Mouse (Mus musculus) embryo, embryonic 10.5 days (tissue): ENCODE results near the gene Adam15.

Experiments used
- DNase-seq: peaks from one replicate; pipeline ENCODE4 v3.0.0-alpha.2; 2015; ENCODE audit warnings: low spot score

Gene Adam15

GRCm38 (mm10) chr3:89351271-89351670, 1.5 kb upstream of the Adam15 start:
- no peak for DNase-seq

GRCm38 (mm10) chr3:89348911-89349868, 606 bp downstream of the Adam15 start:
- peak; percentile 64 for DNase-seq

GRCm38 (mm10) chr3:89347916-89348315, 1.9 kb downstream of the Adam15 start:
- DNase-seq: no peak

GRCm38 (mm10) chr3:89346815-89347540, 2.8 kb downstream of the Adam15 start:
- DNase-seq: no peak

- DNase-seq: no peak
Measured at GRCm38 (mm10) chr3:89343279-89343678, 6.5 kb downstream of the Adam15 start.

- DNase-seq: no peak
Measured at GRCm38 (mm10) chr3:89341794-89342193, 8.0 kb downstream of the Adam15 start.

- peak; percentile 94 for DNase-seq
Measured at GRCm38 (mm10) chr3:89340465-89340864, 9.3 kb downstream of the Adam15 start.

GRCm38 (mm10) chr3:89339416-89339815, 10.4 kb downstream of the Adam15 start:
- DNase-seq: peak; percentile 90

DNA sequence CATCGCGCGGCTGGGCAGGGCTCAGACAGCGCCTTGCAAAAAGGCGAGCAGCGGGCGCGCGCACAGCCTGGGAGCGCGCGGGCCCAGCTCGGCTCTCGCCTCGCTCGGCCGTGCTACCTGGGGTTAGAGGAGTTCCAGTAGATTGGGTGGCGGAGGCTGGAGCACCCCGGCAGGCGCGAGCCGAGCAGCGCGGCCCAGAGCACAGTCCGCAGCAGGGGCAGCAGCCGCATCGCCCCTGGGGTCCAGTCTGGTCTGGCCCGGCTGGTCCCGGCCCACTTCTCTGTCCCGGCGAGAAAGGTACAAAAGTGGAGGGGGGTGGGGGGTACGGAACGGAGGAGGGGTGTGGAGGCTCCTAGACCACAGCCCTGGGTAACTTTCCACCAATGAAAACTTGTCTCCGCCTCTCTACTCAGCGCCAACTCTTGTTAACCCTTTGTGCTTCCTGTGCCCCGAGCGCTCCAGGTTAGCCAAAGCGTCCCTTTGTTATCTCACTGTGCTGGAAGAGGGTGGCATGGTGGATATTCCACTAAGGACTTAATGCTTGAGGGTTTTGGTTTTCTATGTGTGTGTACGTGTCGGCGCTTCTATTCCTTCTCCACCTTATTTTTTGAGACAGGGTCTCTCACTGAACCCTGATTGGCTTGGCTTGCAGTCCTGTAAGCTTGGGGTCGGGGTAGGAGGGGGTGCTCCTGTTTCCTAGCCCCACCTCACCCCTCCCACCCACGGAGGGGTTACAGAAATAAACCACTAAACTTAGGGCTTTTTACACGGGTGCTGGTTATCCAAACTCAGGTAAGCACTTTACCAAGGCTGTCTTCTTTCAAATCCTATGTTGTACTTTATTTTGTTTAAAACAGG, 11.8 kb downstream of the Adam15 start, which contains the start of gene Efna4:
Efna4 (minus strand) TSS at position 308 of the 858 bp plus-strand sequence.
- DNase-seq: peak; percentile 90

- DNase-seq: peak; percentile 64
Measured at GRCm38 (mm10) chr3:89337062-89337720, 12.6 kb downstream of the Adam15 start.

DNA sequence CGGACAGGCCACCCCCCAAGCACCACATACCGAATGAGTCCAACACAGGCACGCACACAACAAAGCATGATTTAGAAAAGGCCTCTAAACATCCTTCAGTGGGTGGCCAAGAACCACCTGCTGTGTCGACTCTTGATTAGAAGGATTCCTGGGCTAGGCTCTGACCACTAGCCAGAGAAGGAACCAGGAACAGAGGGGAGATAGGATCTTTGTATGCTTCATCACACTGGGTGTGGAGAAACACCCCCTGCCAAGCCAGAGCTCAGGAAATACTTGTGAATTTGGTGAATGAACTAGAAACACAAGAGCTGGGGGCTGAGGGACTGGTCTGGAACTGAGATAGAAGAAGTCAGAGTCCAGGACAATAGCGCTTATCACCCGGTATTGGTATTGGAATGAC, 13.3 kb downstream of the Adam15 start:
- no peak for DNase-seq

- no peak for DNase-seq
Measured at GRCm38 (mm10) chr3:89333053-89333452, 16.7 kb downstream of the Adam15 start.

DNA sequence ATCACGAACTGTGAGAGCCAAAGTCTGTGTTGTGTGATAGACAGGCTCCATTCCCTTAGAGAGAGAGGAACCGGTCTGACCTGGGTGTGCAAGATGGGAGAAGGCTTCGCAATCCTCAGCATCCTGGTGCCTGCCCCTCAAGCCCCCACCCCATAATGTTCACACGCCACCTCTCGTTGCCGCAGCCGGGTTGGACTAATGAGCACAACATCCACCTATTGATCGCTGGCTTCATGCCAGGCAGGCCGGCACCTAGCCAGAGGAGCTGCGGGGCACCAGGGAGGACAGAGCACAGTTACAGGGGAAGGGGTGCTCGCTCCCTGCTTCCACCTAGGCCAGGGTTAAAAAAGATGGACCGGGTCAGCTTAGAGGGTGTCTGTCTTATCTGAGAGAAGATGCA, 17.3 kb downstream of the Adam15 start:
- DNase-seq: no peak

DNA sequence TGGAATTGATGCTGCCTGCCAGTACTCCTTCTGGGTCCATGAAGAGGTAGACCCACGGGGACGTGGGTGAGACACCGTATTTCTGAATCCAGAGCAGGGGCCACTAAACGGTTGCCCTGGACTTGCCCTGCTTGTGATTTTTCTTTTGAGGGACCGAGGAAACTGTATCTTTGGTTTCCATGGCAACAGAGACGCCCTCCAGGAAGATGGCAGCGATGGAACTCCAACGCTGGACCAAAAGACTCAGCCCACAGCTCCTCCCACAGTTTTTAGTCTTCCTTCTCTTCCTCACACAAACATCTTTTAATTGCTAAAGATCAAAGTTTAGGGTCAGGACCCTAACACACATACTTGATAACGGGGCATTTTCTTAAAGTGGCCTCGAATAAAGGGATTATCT, 17.8 kb downstream of the Adam15 start:
- DNase-seq: no peak

DNA sequence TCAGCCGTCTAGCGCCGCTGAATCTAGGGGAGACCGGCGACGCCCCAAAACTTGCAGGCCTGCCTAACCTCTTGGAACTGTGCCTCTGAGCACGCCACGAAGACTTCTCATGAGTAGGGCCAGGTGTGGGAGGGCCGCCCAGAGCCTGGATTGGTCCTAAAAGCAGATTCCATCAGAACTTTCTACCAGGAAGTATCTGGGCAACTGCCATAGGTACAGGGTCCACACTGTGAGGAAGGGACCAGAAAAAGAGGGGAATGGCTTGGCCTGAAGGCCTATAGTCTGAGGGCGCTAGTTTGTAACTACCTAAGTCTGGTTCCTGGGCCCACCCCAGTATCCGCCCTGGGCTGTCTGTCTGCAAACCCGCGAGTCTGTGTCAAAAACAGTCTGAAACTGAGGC, 18.2 kb downstream of the Adam15 start:
- DNase-seq: no peak

DNA sequence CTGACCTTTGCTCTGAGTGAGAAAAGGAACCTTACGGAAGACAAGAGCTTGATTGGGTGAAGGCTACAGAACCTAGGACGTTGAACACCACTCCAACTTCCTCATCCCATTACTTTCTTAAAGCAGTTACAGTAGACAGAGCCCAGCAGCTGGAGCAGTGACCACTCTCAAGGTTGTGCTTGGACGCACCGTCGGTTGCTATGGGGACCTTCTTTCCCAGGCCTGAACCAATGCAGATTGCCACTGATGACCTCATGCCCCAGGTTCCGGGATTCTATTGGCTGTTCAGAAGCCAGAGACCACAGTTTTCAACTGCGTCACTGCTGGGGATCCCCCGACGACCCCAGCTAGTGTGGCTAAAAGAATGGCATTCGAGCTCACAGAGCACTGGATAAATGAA, 18.8 kb downstream of the Adam15 start:
- DNase-seq: peak; percentile 75

DNA sequence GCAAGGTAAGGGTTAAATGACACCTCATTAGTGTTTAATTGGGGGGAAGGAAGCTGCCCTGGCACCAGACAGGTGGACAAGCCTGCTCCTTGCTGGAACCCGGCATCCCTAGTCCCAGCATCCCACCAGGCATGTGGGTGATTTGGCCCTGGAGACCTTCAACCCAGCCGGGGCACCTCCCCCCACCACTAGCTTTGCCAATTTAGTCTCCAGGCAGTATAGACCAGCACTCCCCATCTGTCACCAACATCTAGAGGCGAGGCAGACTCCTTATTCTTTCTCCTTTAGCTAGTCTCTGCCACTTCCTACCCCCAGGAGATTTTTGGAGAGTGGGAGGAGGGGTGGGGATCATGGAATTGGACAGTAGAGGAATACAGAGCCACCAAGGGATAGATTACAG, 19.4 kb downstream of the Adam15 start:
- no peak for DNase-seq

DNA sequence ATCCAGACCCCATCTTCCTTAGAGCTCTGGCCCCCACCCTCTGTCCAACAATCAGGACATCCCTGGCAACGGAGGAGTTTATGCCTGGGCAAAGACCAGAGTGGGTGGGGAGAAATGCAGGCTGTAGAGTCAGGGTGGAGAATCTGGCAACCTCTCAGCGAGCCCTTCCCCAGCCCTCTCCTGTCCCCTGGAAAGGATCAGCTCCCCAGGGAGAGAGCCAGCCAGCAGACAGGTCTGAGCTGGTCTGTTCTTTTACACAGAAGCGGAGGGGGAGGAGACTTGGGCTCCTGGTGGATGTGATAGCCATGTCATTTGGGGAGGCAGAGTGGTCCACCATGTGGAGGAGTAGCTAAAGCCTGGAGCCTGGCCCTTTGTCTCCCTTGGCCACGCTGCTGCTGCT, 21.2 kb downstream of the Adam15 start:
- DNase-seq: no peak

GRCm38 (mm10) chr3:89327371-89327870, 22.4 kb downstream of the Adam15 start:
- DNase-seq: no peak

DNA sequence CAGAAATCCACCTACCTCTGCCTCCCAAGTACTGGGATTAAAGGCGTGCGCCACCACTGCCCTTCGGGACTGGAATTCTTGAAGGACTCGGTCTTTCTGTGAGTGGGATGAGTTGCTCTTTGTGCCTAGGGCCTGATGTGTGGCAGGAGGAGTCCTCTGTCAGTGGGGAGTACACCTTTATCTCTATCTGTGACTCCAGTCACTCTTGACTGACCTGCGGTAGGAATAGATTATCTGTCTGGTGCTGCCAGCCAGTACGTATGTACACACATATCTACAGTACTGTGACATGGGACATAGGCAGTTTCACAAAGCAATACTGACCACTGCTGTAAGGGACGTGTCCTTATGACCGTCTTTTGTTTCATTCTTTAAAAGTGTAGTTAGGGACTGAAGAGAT, 23.9 kb downstream of the Adam15 start:
- no peak for DNase-seq

DNA sequence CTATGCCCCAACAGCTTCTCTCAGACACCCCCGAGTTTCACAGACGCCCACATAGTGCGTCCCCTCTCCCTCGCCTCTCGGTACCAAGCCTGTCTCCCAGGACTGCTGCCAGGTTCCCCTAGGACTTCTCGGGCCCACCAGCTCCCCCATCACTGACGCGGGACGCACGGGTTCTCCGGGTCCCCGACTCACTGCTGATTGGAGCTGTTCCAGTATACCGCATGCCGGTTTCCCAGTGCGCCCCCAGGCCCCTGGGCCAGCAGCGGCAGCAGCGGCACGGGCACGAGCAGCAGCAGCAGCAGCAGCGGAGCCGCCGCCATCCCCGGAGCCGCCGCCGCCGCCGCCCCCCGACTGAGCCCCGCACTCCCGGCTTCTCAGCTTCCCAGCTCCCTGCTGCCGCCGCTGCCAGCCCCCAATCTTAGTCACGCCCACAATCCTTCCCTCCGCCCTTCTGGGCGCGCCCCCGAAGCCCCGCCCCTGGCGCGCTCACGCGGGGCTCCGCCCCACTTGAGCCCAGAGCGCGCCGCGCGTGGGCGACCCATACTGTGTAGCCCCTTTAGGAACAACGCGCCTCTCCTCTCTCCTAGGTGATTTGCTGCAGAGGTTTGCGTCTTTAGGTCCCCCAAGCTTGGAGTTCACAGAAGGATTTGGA, 27.2 kb downstream of the Adam15 start, which contains the start of gene Efna3:
Efna3 (minus strand) TSS at position 452 of the 652 bp plus-strand sequence.
- peak; percentile 84 for DNase-seq
